In the genomic region with DNA sequence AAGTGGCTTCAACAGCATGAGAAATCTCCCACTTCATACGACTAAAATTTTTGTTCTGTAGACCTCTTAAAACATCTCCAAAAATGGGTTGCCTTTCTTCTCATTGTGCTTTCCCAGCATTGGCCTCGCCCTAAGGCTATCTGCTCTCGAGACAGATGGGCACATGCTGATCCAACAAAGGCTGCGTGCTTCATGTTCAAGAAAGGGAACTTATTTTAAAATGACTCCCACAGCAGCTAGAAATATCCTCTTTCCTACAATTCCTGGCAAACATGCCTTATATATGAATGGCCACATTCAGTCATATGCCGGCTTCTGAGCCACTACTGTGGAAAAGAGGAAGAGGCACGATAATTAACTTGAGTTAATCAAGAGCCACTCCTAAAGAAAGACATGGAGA, we compare ENCODE assay signal across 16 mouse cellular contexts.
"Had no signal": no experiment of that assay in that cellular context is flagged by ENCODE, and none has a peak within 500 bp of the region (broad histone marks: within the 10 kb centered on the region; RNA-seq: fewer than 3 reads in every experiment).

No protein-coding gene starts in this region.

- H3K9me3 ChIP-seq: limb, embryonic 10.5 days; liver, embryonic 15.5 days; midbrain, embryonic 10.5 days; neural tube, embryonic 15.5 days; stomach, embryonic 15.5 days had no signal

- H3K36me3 ChIP-seq: limb, embryonic 10.5 days; liver, embryonic 15.5 days; midbrain, embryonic 10.5 days; neural tube, embryonic 15.5 days; stomach, embryonic 15.5 days had no signal

- DNase-seq: kidney, adult 8-10 months; kidney, postnatal 36 days; lung, embryonic 14.5 days; lung, postnatal 10 days; lung, postnatal 4 days; midbrain, embryonic 14.5 days; thymus, postnatal 4 days had no signal

- H3K27me3 ChIP-seq: liver, embryonic 15.5 days; neural tube, embryonic 15.5 days; stomach, embryonic 15.5 days had no signal

- H3K27ac ChIP-seq: limb, embryonic 10.5 days; liver, embryonic 15.5 days; midbrain, embryonic 10.5 days; neural tube, embryonic 15.5 days; stomach, embryonic 15.5 days had no signal

- H3K4me2 ChIP-seq: liver, embryonic 11.5 days; liver, embryonic 15.5 days; lung, embryonic 14.5 days; neural tube, embryonic 15.5 days; stomach, embryonic 15.5 days had no signal

- H3K9ac ChIP-seq: liver, embryonic 15.5 days; lung, embryonic 14.5 days; neural tube, embryonic 15.5 days; stomach, embryonic 15.5 days had no signal

- H3K4me1 ChIP-seq: limb, embryonic 10.5 days; liver, embryonic 15.5 days; midbrain, embryonic 10.5 days; neural tube, embryonic 15.5 days; stomach, embryonic 15.5 days had no signal

- ATAC-seq: inflammation-experienced regulatory T-cells, adult 6 months; intestine, postnatal 0 days had no signal

- H3K4me3 ChIP-seq: limb, embryonic 10.5 days; liver, embryonic 15.5 days; midbrain, embryonic 10.5 days; myocyte; neural tube, embryonic 15.5 days; stomach, embryonic 15.5 days had no signal
